Mouse (Mus musculus) right cerebral cortex, postnatal 25 days (tissue): ENCODE measurements around the gene Tspo2.
"Not testable (repeated sequence)": the region's sequence is repeated elsewhere in the genome, so short reads cannot be mapped to it uniquely, and the experiment has no call there.

Source experiments
- DNase-seq: peaks from one replicate; pipeline ENCODE4 v3.0.0; 2022

Tspo2 gene

DNA sequence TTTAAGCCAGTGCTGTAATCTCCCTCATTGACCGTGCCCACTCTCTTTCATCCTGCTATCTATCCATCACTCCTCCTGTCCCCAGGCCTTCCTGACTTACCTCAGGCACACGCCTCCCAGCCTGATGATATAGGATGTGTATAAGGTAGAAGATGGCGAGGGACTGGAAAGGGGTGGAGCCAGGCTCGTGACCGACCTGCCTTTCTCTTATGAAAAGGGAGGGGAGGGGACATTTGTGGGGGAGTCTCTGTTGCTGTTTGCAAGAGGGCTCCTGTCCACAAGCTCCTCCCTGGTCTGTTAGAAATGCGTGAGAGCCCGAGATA, at the start of gene Tspo2:
Gene Tspo2, minus strand, starts transcription at position 170 of the 323 bp plus-strand sequence.
- DNase-seq: no peak

DNA sequence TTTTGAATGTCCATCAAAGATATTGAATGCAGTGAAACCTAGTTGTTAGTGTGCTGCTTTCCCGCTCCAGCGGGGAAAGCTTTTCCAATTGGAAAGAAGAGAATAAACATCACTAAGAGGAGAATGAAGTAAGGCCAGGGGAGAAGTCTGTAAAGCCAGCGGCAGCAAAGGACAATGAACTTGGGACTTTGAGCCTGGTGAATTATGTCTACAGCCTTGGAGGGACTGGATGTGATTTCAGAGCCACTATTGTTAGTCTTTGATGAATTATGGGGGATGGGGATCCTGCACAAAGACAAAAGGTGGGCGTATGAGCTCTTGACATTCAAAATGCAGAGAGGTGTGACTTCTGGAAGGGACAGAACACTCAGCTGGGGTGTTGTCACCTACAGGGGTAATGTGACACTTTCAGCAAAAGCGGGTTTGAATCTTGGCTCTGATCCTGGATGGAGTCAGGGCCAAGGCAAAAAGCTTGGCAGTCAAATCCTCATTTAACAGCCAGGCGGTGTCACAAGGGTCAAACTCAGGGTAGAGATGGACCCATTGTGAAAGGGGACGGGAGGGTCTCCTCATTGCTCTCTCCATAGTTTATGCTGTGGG, 49.6 kb upstream of the Tspo2 start:
- no peak for DNase-seq

DNA sequence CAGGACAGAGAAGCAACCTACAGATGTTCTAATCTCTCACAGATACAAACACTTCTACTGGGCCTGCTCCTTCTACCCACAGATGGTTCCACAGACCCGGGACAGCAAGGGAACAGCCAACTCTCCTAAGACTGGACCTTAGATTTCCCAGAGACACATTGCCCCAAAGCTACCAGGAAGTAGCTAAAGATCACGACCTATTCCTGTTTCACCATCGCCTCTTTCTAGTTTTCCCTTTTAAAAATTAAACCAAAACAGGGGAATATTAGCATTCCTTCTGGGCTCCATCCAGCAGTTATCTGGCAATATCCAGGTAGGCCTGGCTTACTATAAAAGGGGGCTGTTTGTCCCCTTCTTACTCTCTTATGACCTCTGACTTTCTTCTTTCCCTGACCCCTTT, 46.7 kb upstream of the Tspo2 start:
- DNase-seq: no peak

DNA sequence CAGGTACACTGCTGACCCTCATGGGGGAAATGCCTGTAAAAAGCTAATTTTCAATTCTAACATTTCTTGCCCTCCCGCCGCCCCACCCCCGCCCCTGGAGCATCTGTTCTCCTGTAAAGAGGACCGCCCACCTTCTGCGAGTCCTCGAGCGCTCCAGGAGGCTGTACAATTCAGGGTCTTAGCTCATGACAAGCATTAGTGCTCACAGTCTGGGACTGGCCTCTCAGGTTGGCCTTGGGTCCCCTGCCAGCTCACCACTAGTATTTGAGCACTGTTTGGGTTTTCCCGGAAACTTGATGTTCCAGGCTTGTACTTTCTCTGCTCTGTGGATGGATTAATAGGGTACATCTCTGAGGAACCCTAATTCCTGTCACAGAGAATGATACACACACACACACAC, 42.7 kb upstream of the Tspo2 start:
- no peak for DNase-seq

DNA sequence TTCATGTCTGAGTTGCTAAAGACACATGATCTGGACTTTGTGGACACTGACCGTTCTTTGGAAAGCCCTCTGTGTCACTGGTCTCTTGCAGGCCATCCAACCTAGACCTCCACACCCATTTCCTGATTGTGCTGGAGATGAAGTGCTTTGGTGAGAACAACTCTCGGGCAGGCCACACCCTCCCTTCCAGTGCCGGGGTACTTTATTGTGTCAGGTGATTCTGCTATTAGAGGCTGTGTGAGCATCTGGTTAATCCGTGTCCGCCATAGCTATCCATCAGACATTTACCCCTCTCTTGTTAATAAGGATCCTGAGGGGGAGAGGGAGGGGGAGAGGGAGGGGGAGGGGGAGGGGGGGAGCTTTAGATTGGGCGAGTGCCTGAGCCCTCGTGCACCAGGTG, 42.3 kb upstream of the Tspo2 start:
- no peak for DNase-seq

DNA sequence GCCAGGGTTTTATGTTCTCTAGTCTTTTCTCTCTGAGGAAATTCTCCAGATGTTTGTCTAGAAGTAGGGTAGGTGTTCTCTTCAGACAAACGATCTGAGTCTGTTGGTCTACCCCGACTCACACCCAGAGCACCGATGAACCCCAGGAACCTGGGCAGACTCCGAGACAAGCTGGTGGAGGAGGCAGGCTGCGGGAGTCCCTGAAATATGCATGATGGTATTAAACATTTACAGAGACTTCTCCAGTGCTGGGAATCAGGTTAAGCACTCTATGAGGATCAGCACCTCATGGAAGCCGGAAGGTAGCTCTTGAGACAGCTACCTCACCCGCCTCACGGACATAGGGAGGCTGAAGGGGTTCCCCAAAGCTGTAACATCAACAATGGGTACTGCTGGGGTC, 41.3 kb upstream of the Tspo2 start:
- no peak for DNase-seq

DNA sequence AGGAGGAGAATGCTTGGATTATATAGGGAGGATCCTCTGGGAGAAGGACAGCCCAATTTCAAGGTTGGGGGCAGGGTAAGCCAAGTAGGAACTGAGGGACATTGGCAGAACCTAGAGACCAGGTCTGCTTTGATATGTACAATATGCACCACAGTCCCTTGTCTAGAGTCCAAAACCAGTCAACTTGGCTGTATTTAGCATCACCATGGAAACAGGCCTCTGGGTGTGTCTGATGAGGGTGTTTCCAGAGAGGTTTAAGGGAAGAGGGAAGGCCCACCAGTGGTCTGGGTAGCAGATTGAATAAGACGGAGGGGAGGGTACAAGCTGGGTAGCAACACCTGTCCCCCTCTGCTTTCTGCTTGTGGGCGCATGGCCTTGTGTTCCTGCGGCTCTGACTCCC, 38.1 kb upstream of the Tspo2 start:
- DNase-seq: no peak

DNA sequence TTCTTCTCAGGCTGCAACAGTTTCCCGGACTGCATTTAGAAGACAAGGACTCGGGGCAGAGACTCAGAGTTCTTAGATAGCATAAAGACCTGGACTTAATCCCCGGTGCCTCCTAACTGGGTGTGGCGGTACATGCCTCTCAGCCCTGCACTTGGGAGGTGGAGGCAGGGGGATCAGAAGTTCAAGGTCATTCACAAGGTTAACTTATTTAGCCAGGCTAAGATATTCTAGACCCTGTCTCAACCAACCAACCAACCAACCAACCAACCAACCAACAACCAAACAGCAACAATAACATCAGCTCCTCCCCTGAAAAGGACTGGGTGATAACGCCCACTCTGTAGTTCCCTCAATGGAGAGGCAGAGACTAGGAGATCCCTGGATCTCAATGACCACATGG, 32.9 kb upstream of the Tspo2 start:
- no peak for DNase-seq

DNA sequence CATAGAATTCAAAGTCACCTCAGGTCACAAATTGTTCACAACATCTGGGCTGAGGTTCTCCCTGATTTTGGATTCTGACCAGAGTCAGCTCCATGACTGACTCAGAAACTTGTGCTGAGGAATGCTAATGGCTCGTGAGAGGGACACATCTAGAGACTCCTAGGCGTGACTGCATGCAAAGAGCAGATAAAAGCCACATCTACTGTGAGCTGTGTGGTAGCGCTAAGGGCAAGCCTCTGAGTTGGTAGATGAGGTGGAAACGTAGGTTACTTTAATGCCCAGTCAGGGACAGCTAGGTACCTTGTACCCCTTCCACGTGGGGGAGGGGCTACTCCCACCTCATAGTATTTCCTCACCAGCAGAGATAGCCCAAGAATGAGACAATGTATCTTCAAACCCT, 32.4 kb upstream of the Tspo2 start:
- no peak for DNase-seq

DNA sequence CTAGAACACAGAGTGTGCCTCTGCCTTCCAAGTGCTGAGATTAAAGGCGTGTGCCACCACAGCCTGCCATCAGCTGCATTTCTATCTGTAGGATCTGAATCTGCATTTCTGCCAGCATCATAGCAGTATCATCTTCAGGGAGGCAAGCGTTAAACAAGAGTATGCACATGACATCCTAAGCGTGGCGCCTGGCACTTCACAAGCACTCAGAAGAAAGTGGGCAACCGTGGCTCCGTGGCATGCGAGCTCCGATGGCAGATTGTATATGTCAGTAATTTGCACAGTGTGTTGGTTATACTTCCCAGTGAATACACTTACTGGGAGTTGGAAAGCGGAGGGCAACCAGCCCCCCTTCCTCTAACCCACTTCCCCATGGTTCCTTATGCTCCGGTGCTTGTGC, 28.6 kb upstream of the Tspo2 start:
- no peak for DNase-seq

DNA sequence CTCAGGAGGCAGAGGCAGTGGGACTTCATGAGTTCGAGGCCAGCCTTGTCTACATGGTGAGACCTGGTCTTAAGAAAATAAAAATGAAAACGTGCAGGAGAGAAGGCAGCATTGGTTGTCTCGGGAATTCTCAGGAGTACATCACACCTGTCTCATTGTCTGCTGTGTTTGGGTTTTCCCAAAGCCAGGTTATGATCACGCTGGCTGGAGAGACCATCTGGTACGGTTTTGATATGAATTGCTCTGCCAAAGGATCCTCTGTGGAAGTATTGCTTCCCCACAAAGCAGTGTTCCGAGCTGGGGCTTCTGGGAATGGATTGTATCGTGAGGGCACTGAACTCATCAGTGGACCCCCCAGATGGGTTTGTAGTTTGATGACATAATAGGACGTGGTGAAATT, 24.1 kb upstream of the Tspo2 start:
- DNase-seq: no peak

DNA sequence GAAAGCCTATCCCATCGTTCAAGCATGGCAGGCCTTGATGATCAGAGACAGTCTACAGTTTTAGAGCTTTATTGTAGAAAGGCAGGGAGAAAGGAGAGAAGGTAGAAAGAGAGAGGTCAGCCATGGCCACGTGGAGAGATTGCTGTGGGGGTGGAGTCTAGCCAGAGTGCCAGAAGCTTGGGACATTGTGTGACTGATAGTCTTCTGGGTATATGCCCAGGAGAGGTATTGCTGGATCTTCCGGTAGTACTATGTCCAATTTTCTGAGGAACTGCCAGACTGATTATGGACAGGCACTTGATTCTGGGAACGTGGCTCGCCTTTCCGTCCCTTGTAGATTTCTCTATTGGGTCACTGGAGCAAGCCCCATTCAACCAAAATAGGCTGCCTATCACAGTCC, 23.0 kb upstream of the Tspo2 start:
- not testable (repeated sequence) for DNase-seq

DNA sequence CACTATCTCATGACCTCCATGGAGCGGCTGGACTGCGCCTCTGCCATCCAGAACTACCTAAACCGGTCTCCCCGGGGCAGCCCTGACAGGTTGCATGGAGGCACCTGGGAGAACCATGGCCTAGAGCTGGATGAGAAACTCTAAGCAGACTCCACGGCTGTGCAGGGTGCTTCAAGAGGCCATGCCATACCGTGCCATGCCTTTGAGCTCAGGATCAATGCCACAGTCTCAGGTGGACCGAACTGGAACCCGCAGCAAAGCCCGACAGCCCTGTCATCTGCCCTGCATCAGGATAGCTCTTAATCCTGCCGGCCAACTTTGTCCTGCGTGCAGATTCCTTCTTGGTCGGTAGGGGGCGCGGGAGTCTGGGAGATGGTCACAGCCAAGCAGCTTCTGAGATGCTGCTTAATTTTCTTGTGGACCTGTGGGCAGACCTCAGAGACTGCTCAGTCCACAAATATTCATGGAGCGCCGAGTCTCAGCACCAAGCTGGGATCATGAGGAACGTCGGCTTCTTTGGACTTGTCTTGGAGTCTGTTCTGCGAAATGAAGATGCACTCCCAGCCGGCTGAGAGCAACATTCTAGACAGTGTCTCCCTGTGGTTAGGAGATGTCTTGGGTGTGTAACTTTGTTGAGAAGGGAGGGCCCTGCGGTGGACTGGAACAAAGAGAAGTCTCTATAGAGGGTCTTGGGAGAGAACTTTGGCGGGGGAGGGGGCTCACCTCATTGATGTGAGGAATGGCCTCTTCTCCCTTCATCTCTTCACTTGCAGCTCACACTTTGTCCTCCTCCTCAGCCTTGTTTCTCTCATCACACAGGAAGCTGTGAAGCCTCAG, 16.3 kb upstream of the Tspo2 start:
- peak; percentile 85 for DNase-seq

DNA sequence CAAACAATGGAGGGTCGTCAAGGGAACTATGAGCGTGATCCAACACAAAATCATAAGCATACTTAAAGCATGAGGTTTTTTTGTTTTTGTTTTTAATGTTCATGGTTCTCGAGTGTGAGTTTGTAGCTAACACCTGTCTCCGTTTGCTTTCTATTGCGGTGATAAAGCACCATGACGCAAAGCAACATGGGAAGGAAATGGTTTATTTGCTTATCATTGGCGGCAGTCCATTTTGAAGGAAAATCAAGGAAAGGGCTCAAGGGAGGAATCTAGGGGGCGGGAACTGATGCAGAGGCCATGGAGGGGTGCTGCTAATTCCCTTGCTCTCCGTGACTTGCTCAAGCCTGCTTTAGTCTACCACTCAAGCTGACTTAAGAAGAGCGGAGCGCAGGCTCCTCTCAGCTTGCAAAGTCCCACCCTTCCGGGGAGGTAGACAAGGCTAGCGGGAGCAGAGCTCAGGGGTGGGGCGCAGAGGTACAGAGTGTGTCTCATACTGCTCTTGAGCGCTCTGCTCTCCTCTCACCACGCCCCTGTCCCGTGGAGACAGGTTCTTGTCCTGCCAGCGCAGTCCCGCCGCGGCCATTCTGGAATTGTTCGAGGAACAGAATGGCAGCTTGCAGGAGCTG, 15.6 kb upstream of the Tspo2 start:
- DNase-seq: no peak

DNA sequence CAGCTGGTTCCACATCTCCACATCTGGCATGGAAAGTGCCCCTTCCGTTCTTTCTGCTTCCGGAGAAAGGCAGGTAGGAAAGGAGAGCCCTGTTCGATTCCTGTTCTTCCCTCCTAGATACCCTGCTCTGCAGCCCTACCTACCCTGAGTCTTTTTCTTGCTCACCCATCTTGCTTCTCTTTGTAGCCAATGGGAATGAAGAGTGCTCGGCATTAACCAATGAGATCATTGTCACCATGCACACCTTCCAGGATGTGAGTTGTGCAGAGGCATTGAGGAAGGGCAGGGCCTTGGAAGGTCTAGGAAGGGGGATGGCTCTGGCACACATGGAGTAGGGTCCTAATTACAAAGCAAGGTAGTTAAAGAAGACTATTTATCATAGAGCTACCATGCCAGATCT, 12.1 kb upstream of the Tspo2 start:
- no peak for DNase-seq

DNA sequence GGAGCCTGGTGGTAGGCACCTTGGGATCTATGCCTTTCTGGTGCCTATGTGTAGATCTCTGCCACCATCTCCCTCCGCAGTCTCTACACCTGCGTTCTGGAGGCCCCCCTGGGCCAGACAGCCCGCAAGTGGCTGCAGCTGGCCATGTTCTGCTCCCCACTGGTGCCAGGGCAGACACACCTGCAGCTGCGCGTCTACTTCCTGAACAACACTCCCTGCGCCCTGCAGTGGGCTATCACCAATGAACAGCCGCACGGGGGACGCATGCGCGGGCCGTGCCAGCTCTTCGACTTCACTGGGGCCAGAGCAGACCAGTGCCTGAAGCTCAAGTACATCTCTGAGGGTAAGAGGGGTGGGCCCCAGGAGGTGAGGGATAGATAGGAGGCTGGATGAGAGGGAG, 10.8 kb upstream of the Tspo2 start:
- DNase-seq: no peak

DNA sequence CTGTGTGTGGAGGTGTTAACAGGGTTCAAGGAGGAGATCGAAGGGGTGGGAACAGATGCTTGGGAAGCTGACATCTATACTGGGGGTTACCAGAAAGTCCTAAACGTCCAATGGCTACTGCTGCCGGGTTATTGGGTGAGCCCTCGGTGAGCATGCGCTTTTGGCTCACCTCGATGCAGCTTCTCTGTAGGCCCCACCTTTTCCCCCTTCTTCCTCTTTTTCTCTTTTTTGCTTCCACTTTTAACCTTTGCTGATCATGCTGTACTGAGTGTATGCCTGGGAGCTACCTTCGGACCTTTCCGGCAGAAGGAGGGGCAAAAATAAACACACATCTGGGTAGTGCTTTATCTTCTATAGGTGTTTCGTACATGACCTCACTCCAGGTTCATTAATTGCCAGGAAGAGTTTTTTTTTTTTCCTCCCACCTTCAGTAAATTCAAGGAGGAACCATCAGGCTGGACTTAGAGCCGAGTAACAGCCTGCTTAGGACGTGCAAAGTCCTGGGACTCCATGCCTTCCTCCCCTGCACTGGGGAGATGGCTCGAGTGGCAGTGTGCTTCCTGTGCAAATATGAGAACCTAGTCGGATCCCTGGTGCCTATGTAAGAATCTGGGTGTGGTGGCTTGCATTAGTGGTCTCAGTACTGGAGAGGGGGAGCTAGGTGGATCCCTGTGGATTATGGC, 6.8 kb upstream of the Tspo2 start:
- no peak for DNase-seq

DNA sequence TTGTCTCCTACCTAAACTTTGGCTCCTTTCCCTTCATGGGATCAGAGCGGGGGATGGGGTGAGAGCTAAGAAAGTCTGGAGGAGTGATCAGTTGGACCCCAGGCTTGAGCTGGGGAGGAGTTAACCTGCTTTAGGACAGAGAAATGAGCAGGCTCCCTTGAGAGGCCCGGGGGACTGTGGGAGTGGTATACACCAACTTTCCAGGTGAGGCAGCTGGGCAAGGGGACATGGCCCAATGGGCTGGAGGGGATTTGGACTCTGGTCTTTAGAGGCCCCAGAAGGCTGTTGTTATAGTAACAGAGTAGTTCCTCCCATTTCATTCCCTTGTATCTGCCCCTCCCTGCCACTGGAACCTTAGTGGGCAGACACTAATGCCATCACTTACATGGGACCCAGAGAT, 4.6 kb upstream of the Tspo2 start:
- DNase-seq: no peak

DNA sequence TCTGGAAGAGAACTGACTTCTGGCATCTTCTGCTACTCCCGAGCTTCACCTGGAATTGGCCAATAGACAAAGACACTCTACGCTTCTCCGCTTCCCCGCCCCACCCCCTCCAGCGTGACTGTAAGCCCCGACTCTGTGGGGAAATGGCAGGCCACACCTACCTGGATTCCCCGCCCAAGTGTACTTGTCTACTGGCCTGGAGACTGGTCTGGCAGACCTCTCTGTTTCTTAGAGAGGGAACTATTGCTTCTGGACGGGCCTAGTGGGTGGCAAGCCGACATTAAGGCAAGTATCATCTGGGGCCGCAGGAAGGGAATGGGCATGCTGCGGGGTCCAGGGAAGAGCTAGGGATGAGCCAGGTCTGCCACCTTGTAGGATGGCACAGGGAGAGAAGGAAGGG, 3.4 kb upstream of the Tspo2 start, which contains the start of gene Unc5cl:
Gene Unc5cl, plus strand, starts transcription at position 214 of the 400 bp plus-strand sequence.
- no peak for DNase-seq

DNA sequence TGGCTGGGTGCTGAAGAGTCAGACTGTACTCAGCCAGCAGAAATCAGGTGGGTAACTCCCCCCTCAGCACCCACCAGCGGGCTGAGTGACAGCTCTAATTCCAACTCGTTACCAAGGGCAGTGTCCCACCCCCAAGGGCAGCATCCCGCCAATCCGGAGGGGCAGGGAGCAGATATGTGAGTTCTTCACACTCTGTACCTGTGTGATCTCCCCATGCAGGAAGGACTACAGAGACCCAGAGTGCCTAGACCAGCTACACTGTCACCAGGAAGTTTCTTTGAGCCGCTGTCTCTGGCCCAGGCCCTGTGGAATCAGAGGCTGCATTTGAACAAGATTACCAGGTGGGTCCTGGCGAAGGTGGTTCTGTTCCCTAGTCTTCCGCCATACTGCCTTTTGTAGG, 2.9 kb upstream of the Tspo2 start:
- DNase-seq: no peak

DNA sequence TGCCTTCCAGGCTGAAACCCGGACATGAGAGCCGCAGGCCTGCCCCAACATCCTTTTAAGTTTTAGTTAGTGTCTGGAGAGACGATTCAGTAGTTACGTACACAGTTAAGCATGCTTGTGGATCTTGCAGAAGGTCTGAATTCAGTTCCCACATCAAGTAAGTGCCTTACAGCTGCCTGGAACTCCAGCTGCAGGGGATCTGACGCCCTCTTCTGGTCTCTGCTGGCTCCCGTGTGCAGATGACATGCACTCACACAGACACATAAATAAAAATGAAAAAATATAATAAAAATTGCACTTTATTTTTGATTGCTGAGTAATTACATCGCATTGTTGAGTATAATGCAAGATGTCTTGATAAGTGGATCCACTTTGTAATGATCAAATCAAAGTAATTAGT, 2.2 kb upstream of the Tspo2 start:
- no peak for DNase-seq

DNA sequence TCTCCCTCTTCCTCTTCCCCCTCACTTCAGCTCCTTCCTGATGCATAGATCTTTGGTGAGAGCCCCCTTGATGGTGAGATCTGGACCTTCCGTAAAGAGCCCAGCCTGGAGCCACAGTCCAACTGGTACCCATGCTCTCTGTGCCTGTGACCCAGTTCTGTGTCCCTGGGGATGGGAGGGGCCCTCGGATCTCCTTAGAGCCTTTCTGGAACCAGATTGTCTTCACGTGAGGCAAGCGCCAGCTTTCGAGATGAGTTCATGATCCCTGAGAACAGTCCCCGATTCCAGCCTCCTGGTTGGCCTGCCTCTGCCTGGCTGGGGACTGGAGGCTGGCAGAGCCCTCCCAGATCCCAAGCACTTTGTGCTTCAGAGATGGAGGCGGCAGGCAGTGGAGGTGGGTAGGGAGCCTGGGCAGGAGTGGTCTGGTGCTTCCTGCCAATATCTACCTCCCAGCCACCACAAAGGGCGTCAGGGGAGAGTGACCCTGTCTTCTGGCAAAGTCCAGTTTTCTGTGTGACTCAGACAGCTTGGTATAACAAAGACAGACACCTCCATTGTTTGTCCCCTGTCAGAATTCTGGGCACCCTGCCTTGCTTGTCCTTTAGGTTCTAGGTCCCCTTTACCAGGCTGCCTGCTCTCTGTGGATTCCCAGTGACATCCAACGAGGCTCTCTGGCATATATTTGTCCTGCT, 577 bp upstream of the Tspo2 start:
- DNase-seq: no peak

DNA sequence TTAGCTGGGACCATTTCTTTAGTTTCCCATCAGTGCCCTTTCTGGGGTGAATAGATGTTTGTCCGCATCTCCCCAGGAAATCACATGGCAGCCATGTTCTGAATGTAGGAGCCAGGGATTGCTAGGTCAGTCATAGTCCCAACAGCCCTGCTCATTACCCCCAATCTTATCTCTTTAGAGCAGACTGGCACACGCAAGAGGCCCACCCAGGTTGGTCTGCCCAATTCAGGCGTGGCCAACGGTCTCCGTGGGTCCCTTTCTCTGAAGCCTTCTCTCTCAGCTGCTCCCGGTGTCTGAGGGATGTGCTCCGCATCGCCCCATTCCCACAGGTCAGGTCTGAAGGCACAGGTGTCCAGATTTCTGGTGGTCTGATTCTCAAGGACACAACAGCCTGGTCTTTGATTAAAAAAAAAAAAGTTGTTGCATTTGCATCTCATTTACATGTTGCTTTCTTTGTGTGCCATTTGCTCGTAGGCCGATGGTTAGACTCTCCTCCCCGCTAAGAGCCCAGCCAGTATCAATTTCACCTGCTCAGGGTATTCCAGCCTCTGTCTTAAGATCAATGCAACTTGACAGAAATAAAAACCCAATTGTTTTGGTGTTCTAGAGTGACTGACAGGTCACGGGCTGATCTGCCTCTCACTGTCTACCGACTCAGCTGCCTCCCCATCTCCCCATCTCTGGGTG, 513 bp downstream of the Tspo2 start:
- no peak for DNase-seq
